Mouse (Mus musculus) thymus, adult 2 months (tissue): Measurements from ENCODE around the gene Nol4l. TPM values are rescaled to one million over a fixed set of nuclear protein-coding genes. Genes with fewer than 3 reads are reported as not detected.
"Not testable (repeated sequence)": the region's sequence is repeated elsewhere in the genome, so short reads cannot be mapped to it uniquely, and the experiment has no call there.

Experiments used
- DNase-seq: peaks from one replicate; pipeline ENCODE4 v3.0.0; 2021
- H3K27ac ChIP-seq: fragments of 200-500 bp; 2 replicates; pipeline ENCODE4 v1.5.1; 2012; ENCODE audit warnings: low read length, control low read depth; ENCODE audit not compliant: control insufficient read depth, insufficient read depth
- H3K27me3 ChIP-seq: fragments of 200-500 bp; 2 replicates; pipeline ENCODE4 v1.6.1; 2012; ENCODE audit warnings: mild to moderate bottlenecking, low read length, moderate library complexity, mixed read lengths; ENCODE audit not compliant: control insufficient read depth, insufficient read depth
- H3K36me3 ChIP-seq: fragments of 200-500 bp; 2 replicates; pipeline ENCODE4 v1.6.1; 2012; ENCODE audit warnings: mild to moderate bottlenecking, low read length, moderate library complexity; ENCODE audit not compliant: control insufficient read depth, insufficient read depth
- H3K4me1 ChIP-seq: fragments of 200-500 bp; replicated peaks from 2 replicates; pipeline ENCODE4 v1.6.1; 2012; ENCODE audit warnings: low read length; ENCODE audit not compliant: control insufficient read depth, insufficient read depth
- H3K4me3 ChIP-seq: fragments of 200-500 bp; 2 replicates; pipeline ENCODE4 v1.5.1; 2012; ENCODE audit warnings: mild to moderate bottlenecking, low read length, control low read depth, moderate library complexity; ENCODE audit not compliant: control insufficient read depth, insufficient read depth
- CTCF ChIP-seq: fragments of 200-500 bp; IDR thresholded peaks from 2 replicates; pipeline ENCODE4 v1.5.1; 2012; ENCODE audit warnings: mild to moderate bottlenecking, control low read depth, low read length, moderate library complexity, borderline replicate concordance; ENCODE audit not compliant: control insufficient read depth, poor library complexity, insufficient read depth; ENCODE audit errors: extremely low read depth
- POLR2A ChIP-seq: fragments of 200-500 bp; IDR thresholded peaks from 2 replicates; pipeline ENCODE4 v1.6.1; 2012; ENCODE audit warnings: mild to moderate bottlenecking, low read length, control low read depth, moderate library complexity; ENCODE audit not compliant: control insufficient read depth, poor library complexity, insufficient read depth; ENCODE audit errors: extremely low read depth
- WGBS: fragments of 180-500 bp; shearing (Covaris S2); methylation state at CpG from one replicate; pipeline ENCODE4 v1.1.7; 2018; 5-methylcytosine and 5-hydroxymethylcytosine counted together
- polyA plus RNA-seq: library from polyadenylated mRNA; depleted of rRNA; stranded (reverse); fragments of >200 nt; gene quantifications from 2 replicates; pipeline ENCODE4 v1.2.3, GENCODE M21; 2012

Nol4l gene
- polyA plus RNA-seq, 1 experiment, result 4.2 TPM

DNA sequence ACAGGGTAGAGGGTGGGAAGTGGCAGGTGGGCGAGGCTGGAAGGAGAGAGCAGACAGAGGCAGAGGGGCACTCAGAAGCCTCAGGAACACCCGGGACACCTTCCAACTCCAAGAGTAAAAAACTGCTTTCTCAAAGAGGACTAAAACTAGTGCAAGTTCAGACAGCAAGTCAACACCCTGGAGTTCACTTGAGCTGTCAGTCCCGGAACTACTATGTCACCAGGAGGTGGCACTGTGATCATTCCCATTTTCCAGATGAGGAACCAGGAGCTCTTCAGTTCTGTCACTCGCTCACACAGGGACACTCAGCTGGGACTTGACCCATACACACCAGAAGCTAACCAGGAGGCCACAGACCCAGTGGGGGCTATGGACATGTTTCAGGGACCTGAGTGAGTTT lies 30.6 kb downstream of the Nol4l start:
- WGBS, result 83% methylated on average over 4 of the region's 4 CpGs
- DNase-seq, result no peak
- Histone ChIP-seq H3K27me3 (no peaks in the 10 kb centered on the region), H3K4me1 (peaks cover 25% of the 10 kb centered on the region), H3K4me3 (no peak overlapping the region), H3K27ac (no peak overlapping the region), H3K36me3 (no peaks in the 10 kb centered on the region)
- TF ChIP-seq CTCF (no peak), POLR2A (no peak)

DNA sequence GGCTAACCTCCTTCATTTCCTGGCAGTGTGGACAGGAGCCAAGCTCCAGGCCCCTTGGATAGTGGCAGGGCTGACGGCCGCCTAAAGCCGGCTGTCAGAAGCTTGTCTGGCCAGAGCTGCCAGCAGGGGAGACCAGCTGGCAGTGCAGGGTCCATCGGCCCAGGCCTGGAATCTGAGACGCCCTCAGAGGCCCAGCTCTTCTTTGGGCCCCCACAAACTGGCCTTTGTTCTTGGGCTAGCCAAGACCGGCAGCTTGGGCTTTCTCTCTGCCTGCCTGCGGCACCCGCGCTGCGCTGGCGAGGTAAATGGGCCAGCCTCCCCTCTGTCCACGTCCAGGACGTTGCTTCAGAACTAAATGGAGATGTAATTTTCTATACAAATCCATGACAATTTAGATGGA lies 32.9 kb downstream of the Nol4l start:
- no peak for TF ChIP-seq POLR2A
- no peak for TF ChIP-seq CTCF
- H3K36me3 ChIP-seq, result no peaks in the 10 kb centered on the region
- no peak for DNase-seq
- no peak overlapping the region for H3K27ac ChIP-seq
- H3K27me3 ChIP-seq, result no peaks in the 10 kb centered on the region
- no peak overlapping the region for H3K4me3 ChIP-seq
- peaks cover 41% of the 10 kb centered on the region for H3K4me1 ChIP-seq
- 96% methylated on average over 13 of the region's 13 CpGs for WGBS

DNA sequence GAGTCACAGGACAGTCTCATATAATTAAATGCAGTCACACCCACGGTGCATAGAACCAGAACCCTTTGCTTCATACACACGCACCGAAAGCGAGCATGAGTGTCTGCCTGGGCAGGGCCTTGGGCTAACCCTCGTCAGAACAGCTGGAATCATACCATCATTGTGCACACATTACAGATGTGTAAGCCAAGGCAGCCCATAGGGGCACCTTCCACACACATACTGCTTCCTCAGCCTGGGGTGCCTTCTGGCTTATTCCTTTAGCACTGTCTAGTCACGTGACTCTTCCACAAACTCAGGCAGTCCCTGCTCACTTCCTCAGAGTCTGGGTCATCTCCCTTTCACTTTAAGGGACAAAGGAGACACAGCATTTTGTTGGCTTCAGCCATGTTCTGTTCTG lies 33.5 kb downstream of the Nol4l start:
- no peak for DNase-seq
- Histone ChIP-seq H3K27ac (peak overlapping the region; percentile 30), H3K36me3 (no peaks in the 10 kb centered on the region), H3K27me3 (no peaks in the 10 kb centered on the region), H3K4me1 (peaks cover 44% of the 10 kb centered on the region), H3K4me3 (no peak overlapping the region)
- WGBS, result 70% methylated on average over 6 of the region's 6 CpGs
- 0 out of 2 replicates have a peak, but pooled peaks have one; percentile 1 for TF ChIP-seq POLR2A
- no peak for TF ChIP-seq CTCF

DNA sequence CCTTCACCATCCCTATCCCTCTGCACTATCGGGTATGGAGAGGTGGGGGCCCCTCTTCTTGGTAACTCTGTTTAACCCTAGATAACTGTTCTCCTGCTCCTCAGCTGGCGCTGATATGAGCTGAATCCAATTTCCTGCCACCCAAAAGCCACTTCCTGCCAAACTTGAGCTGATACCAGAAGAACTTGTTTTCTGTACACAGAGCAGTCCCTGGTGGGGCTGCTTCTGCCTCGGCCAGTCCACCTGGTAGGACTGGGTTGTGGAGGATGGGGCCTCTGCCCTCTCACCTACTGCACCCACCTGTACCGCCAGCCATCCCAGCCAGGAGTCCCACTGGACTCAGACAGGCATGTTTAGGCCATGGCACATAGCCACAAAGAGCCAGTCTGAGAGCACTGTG lies 34.0 kb downstream of the Nol4l start:
- Histone ChIP-seq H3K36me3 (no peaks in the 10 kb centered on the region), H3K4me3 (no peak overlapping the region), H3K4me1 (peaks cover 44% of the 10 kb centered on the region), H3K27ac (peak overlapping the region; percentile 32), H3K27me3 (no peaks in the 10 kb centered on the region)
- 8% methylated on average over 4 of the region's 4 CpGs for WGBS
- TF ChIP-seq CTCF, result no peak
- no peak for TF ChIP-seq POLR2A
- DNase-seq, result peak; percentile 57

DNA sequence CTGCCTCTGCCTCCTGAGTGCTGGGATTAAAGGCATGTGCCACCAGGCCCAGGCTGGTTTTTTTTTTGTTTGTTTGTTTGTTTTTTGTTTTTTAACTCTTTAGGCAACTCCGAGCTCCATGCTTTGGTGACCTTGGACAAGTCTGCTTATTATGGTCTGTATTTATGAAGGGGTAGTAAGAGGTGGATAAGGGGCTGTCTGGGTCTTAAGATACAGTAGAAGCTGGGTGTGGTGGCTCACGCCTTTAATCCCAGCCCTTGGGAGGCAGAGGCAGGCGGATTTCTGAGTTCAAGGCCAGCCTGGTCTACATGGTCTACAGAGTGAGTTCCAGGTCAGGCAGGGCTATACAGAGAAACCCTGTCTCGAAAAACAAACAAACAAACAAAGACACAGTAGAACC lies 34.4 kb downstream of the Nol4l start:
- Histone ChIP-seq H3K27ac (peak overlapping the region; percentile 32; the same call in 1 of the 2 replicates), H3K4me1 (peaks cover 44% of the 10 kb centered on the region)
- H3K27me3 ChIP-seq, DNase-seq, H3K36me3 ChIP-seq, H3K4me3 ChIP-seq: not testable (repeated sequence)
- WGBS, result 80% methylated on average over 4 of the region's 4 CpGs

DNA sequence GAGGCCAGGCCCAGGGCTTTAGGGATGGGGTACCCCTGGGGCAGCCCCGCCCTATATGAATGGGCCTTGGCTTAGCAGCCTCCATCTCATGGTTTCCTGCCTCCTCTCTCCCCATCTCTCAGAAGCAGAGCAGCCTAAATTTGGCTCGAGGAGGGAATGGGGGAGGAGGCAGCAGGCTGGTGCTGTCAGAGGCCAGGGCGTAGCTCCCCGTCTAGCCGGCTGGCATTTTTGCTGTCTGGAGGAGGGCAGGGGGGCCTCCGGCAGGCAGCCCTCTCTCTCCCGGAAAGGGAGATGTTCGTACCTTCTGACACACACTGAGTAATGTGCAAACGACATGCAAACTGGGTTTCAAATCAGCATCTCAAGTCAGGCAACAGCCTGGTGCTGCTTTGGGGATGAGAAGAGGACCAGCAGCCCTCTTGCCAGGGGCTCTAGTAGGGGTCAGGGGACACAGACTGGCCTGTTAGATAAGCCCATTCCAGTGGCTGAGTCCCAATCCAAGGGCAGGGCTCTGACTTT lies 35.4 kb downstream of the Nol4l start:
- DNase-seq, result peak; percentile 48
- no peak overlapping the region for H3K4me3 ChIP-seq
- H3K27ac ChIP-seq, result peak overlapping the region; percentile 78

DNA sequence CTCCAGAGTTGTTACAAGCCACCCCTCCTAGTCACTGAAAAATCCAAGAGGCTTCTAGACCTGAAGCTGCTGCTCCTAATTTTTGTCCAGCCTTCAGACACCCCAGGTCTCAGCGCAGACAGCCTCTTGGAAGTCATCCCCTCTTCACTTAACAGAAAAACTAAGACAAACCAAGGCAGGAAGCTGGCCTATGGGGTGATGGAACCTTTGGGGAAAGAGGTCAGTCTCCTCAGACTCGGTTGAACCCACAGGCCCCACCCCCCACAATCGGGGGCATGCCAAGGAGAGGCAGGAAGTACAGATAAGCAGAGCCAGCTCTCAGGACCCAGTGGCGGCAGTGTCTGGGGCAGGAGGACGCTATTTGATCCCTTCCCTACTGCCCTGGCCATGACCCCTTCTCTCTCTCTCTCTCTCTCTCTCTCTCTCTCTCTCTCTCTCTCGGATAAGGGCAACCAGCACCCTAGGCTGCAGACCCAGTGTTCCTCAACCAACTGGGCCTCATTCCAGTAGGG lies 35.9 kb downstream of the Nol4l start:
- TF ChIP-seq CTCF, result no peak
- TF ChIP-seq POLR2A, result no peak
- DNase-seq, result peak; percentile 68
- 10% methylated on average over 6 of the region's 6 CpGs for WGBS
- Histone ChIP-seq H3K4me1 (peaks cover 44% of the 10 kb centered on the region), H3K27ac (peak overlapping the region; percentile 78), H3K36me3 (no peaks in the 10 kb centered on the region), H3K4me3 (no peak overlapping the region), H3K27me3 (no peaks in the 10 kb centered on the region)

More for the DNA sequence above, 35.4 kb downstream of the Nol4l start:
- TF ChIP-seq CTCF (0 out of 2 replicates have a peak, but pooled peaks have one; percentile 5), POLR2A (no peak)
- Histone ChIP-seq H3K36me3 (no peaks in the 10 kb centered on the region), H3K27me3 (no peaks in the 10 kb centered on the region), H3K4me1 (peaks cover 44% of the 10 kb centered on the region)
- WGBS, result 16% methylated on average over 9 of the region's 9 CpGs
